Mouse (Mus musculus) thymus, postnatal 10 days (tissue): ENCODE data around the gene Gm9999.
"Not testable (repeated sequence)": the region's sequence is repeated elsewhere in the genome, so short reads cannot be mapped to it uniquely, and the experiment has no call there.

Source experiments
- DNase-seq, 2 experiments: peaks; one replicate each; pipeline ENCODE4 v3.0.0; 2021; ENCODE audit warnings: low spot score in 2 of 2

Gm9999 gene

DNA sequence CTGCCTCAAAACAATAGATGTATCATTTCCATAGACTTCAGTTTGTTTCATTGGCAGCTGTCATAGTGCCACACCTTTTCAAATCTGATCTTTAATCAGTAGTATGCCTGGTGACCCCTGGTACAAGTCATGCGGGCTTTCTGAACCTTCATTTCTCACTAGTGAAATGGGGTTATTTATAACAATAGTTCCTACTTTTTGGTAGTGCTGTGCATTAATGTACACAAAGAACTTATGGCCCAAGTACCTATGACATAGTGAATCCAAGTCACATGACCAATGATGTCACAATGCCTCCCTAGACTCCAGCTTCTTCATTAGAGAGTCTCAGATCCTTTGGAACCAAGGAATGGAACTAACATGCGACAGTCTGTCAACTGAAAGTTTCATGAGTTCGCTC is at the start of gene Gm9999:
Gene Gm9999, plus strand, starts transcription at position 301 of the 400 bp plus-strand sequence.
- no peak for DNase-seq

DNA sequence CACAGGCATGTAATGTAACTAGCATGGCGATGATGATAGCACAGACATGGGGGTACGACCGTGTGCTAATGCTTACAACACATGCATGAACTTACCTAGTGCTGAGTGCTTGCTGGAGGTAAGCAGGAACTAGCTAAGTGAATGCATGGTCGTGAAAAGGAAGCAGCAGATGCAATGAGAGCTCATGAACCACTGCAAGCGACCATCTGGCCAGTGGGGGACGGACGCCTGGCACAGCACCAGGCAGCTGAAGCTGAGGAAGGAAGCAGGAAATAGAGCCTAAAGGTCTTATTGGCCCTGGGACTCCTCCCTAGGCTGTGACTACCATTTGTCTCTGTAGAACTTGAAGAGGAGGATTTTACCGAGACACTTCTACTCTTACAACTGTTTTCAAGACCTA is 48.6 kb upstream of the Gm9999 start:
- no peak for DNase-seq

DNA sequence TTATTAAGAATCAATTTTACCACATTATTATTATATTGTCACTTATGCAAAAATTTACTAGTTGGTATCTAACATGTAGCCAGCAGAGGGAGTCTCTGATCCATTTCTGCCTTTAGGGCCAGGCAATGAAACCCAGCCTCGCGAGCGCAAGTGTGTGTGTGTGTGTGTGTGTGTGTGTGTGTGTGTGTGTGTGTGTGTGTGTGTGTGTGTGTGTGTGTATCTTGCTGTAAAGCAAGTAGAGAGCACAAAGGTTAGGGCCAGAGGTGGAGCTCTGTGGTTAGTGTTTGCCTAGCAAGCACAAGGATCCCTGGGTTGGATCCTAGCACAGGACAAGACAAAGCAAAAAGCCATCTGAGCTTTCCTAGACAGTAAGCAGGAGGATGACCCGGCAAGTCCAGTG is 47.5 kb upstream of the Gm9999 start:
- peak in 1 of 2 experiments; percentile 14 for DNase-seq

DNA sequence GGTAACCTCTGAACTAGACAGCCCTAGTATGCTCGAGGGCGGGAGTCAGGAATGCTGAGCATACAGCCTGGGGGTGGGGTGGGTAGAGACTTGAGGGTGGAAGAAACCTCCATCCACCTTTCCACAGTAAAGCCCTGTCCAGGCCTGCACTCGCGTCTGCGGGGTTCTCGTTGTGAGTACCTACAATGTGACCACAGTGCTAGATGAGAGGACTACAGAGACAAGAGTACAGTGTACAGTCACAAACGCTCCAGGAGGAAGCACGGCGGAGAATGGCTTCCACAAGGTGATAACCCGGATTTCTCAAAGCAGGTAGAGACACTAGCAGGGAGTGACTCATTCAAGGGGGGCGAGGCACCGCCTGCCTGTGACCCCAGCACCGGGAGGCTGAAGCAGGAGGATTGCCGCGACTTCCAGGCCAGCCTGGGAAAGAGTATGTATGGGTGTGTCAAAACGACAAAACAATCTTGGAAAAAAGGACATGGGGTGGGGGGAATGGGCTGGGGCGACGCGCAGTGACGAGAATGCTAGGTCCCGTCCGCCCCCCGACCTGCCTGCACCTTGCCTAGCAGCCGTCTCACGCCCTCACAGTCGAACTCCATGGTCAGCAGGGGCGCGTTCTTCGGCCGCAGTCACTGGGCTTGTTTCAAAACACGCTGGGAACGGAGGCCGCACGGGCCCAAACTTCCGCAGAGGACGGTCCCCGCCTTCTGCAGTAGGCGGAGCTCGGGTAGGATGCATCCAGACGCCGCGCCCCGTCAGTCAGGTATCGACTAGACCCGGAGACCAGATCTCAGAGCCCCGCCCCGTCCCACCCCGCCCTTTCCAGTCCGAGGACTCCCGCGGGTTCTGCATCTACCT is 25.3 kb upstream of the Gm9999 start, which contains the start of gene Uevld:
Gene Uevld, minus strand, starts transcription at position 697 of the 861 bp plus-strand sequence.
- DNase-seq = peak; percentile 76 to 86

- no peak for DNase-seq
These were observed 24.5 kb upstream of the Gm9999 start for GRCm38 (mm10) chr7:46958853-46959252.

GRCm38 (mm10) chr7:46960991-46961390 is 22.4 kb upstream of the Gm9999 start:
- no peak for DNase-seq

- DNase-seq = no peak
These were observed 21.2 kb upstream of the Gm9999 start for GRCm38 (mm10) chr7:46962132-46962531.

DNA sequence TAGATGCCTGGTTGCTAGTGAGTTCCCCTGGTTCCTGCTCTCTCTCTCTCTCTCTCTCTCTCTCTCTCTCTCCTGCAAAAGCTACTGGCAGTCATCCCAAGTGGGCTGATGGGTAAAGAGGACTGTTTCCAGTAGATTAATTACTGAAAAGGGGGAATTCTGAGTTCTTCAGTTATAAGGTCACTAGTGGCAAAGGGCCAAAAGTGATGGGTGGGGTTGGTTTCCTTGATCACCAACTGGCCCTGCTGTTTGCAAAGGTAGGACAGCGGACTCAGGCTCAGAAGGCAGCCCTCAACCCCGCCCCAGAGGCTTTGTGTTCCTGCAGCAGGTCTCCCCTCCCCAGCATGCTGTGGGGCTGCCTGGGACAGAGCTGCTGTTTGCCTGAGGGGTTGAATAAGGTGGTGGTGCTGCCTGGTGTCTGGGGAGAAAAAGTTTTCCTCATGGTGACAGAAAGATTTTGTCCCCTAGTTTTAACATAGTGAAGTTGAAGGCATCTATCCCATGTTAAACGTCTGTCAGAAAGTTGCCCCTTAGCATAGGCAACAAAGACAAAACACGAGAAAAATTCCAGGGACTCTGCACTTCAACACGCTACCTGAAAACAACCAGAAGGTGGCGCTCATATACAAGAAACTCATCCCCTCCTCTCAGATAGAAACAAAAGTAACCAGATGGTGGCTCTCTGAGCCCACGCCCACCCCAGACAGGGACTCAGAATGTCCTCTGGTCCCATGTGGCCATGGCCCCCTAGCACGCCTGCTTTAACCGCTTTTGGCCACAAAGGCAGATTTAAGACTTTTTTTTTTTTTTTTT is 20.4 kb upstream of the Gm9999 start:
- peak; percentile 38 to 71 for DNase-seq

DNA sequence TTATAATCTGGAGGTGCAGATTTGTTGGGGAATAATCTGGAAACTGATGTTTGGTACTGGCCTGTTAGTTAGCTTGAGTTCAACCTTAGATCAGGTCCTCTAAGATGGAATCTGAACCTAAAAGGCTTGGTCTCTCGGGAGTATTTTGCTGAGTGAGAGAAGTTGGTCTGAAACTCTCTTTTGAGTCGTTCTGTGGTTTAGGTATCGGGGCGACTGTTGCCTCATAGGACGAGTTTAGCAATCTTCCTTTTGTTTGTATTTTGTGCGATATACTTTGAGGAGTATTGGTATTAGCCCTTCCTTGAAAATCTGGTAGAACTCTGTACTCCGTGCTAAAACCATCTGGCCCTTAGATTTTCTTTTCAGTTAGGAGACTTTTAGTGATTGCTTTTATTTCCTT is 19.3 kb upstream of the Gm9999 start:
- no peak for DNase-seq

GRCm38 (mm10) chr7:46969898-46970297 is 13.5 kb upstream of the Gm9999 start:
- no peak for DNase-seq

- DNase-seq = no peak
These were observed 8.7 kb upstream of the Gm9999 start for GRCm38 (mm10) chr7:46974648-46975047.

DNA sequence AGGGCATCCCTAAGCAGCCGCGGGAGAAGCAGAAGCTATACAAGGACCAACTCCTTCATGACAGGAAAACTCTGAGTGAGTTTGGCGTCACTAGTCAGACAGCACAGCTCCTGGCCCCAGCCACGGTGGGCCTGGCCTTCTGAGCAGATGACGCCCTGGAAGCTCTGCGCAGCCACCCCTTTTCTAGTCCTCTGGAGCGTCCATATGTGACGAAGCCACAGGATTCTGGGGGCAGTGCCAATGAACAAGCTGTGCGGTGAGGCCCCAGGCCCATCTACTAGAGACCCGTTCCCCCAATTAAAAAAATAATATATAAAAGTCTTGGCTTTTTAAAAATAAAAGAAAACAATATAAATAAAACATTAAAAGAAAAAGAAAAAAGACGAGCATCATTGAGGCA is 7.9 kb upstream of the Gm9999 start:
- no peak for DNase-seq

DNA sequence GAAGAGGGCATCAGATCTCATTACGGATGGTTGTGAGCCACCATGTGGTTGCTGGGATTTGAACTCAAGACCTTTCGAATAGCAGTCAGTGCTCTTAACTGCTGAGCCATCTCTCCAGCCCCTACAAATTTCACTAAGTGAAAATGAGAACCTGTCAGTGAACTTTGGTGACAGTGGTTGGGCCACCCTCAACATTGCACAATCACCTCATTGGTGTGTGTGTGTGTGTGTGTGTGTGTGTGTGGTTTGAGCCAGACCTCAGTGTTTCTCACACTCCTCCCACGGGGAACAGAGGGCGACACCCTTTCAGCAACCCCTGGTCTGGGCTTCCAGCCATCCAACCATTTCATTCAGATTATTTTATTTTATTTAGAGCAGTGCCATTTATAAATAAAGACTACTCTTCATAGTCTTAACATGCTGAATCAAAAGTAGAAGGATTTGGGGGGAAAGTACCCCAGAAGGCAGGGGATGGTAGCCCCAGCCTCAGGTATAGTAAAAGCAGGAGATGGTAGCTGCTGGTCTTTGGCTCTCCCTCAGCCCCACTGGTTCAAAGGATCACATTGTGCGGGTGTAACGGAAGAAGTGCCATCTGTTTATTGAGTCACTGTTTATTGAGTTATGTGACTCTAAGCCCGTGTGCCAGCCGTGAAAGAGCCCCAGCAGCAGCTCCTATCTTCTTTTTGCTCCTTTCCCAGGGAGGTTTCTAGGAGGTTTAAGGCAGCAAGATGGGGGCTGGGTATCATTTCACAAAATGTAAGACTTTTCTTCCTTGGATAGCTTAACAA is 2.5 kb downstream of the Gm9999 start:
- no peak for DNase-seq

- no peak for DNase-seq
These were observed 3.3 kb downstream of the Gm9999 start for GRCm38 (mm10) chr7:46986646-46987045.

- DNase-seq = no peak
These were observed 3.7 kb downstream of the Gm9999 start for GRCm38 (mm10) chr7:46987073-46987472.

- DNase-seq = not testable (repeated sequence)
These were observed 6.0 kb downstream of the Gm9999 start for GRCm38 (mm10) chr7:46989387-46989786.

DNA sequence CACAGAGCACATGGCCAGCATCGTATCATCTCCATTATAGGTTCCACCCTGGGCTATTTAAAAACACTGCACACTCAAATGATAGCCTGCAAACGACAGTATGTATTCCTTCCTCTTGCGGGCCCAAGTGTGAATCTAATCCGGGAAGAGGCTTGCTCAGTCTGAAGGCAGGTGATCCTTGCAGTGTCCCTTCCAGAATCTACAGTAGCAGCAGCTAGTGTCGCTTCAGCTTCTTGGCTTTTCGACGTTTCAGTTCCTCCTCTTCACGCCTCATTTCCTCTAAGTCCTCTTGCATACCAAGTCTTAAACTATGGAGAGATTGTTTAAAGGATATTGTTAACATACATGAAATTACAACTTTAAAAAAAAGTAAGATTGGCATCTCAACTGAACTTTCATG is 9.7 kb downstream of the Gm9999 start:
- no peak for DNase-seq

GRCm38 (mm10) chr7:46995558-46995957 is 12.2 kb downstream of the Gm9999 start:
- DNase-seq = no peak

DNA sequence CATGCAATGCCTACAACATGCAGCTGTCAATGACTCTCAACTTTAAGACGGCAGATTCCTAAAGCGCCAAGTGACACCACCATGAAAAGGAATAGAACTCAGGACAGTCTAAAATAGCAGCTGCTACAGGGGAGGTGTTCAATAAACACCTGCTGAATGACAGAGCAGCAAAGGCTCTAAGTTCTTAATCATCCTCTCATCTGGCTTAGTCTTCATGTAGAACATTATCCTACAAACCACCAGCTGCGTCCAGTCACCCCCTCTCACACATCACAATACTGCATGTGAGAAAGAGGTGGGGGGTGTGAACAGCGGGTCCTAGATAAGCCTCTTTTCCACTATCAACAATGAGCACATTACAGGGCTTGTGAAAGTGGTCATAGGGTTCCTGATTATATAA is 13.6 kb downstream of the Gm9999 start:
- no peak for DNase-seq

GRCm38 (mm10) chr7:46997644-46998395 is 14.4 kb downstream of the Gm9999 start:
- no peak for DNase-seq

GRCm38 (mm10) chr7:46998942-46999341 is 15.6 kb downstream of the Gm9999 start:
- DNase-seq = no peak
